Mouse (Mus musculus) megakaryocyte, embryonic 14.5 days (primary cell): ENCODE data around the gene Ccdc8.

ENCODE experiments used
- FLI1 ChIP-seq: IDR thresholded peaks from 2 replicates; pipeline ENCODE4 v1.6.1; 2012; ENCODE audit warnings: low read length, inconsistent platforms, mixed read lengths
- GATA1 ChIP-seq: IDR thresholded peaks from 3 replicates; pipeline ENCODE4 v1.6.1; 2012; ENCODE audit warnings: mixed read lengths, low read length, inconsistent platforms, borderline replicate concordance

- TF ChIP-seq GATA1, result no peak
- no peak for TF ChIP-seq FLI1
Measured at GRCm38 (mm10) chr7:16968414-16968813, 24.1 kb upstream of the Ccdc8 start.
